Mouse (Mus musculus): ENCODE results near the gene Pik3c2a.

Gene Pik3c2a

GRCm38 (mm10) chr7:116443004-116443696 is at the start of gene Pik3c2a:
Gene Pik3c2a, minus strand, starts transcription at chr7:116443449.
- peak; percentile 82 to 89 for DNase-seq (ENCODE audit: low spot score in 2 of 2)

DNA sequence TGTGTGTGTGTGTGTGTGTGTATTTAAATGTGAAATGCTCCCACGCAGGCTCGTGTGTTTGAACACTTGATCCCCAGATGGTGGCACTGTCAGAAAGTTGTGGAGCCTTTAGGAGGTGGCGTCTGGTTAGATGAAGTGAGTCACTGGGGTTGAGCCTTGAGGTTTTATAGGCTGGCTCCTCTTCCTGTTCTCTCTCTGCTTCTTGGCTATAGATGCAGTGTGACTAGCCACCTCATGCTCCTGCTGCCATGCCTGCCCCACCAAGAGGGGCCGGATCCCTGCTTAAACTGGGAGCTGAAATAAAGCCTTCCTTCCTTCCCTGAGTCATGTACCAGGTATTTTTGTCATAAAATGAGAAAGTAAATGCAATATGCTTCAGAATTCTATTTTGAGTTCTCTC is 47.9 kb upstream of the Pik3c2a start:
- DNase-seq (ENCODE audit: low spot score in 2 of 2): peak in 1 of 2 experiments; percentile 11

DNA sequence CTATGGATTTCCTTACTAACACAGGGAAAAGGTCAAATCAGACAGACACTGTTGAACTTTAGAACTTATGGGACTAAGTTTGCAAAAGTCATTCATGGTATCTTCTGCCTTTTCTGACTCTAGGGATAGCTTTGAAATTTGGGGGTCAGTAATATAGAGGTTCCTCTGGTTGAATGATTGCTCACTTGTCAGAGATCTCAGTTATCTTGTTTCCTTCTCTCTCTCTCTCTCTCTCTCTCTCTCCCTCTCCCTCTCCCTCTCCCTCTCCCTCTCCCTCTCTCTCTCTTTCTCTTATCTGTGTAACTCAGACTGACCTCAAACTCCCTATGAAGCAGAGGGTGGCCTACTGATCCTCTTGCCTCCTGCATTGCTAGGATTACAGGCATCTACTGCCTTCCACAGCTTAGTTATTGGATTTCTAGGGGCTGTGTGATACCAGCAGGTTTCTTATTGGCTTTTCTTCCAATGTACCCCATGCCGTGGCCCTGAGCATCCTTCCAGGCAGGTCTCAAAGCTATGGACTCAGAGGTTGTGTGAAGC is 41.9 kb upstream of the Pik3c2a start:
- DNase-seq (ENCODE audit: low spot score in 2 of 2): no peak

DNA sequence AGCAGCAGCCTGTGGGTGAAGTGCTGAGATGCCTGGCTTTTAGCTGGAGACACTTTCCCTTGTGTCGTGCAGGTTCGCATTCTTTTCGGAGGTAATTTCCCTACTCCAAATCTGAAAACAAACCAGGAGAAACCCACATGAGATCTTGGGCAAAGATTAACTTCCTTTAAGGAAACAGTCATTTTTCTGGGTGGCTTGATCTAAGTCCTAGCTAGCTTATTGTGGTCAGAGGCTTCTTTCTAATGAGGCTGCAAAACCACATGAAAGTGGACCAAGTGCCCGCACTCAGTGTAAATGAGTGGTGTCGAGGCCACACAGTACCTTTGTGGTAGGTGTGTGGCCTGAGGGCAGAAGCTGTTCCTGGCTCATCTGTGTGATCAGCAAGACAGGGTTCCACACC is 41.0 kb upstream of the Pik3c2a start:
- DNase-seq (ENCODE audit: low spot score in 2 of 2): peak; percentile 14 to 27

DNA sequence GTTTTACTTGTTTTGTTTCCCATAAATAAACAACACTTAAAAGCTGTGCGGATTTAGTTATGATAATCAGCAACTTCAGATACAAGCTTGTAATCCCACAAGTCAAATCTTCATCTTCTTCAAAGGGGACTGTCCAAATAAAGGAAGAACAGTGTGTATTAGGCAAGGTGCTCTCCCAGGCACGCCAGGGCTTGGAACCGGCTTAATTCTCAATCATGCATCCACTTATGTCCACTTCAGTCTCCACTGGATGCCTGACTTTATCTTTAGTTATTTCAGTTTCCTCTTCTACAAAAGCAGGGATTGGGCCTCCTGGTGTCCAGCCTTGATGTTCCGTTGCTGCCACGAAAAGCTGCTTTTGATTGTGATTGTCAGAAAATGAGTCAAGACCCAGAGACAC is 40.5 kb upstream of the Pik3c2a start:
- no peak for DNase-seq (ENCODE audit: low spot score in 2 of 2)

DNA sequence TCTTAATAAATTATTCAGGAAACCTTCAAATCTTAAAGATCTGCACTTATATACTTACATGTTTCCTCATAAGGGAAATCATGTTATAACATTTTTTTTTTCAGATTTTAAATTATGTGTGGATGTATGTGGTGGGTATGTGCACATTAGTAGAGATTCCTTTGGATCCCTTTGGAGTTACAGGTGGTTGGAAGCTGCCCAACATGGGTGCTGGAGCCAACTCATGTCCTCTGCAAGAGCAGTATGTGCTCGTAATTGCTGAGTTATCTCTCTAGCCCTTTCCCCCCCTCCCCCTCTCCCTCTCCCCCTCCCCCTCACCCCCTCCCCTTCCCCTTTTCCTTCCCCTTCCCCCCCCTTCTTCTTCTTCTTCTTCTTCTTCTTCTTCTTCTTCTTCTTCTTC is 39.9 kb upstream of the Pik3c2a start:
- no peak for DNase-seq (ENCODE audit: low spot score in 2 of 2)

DNA sequence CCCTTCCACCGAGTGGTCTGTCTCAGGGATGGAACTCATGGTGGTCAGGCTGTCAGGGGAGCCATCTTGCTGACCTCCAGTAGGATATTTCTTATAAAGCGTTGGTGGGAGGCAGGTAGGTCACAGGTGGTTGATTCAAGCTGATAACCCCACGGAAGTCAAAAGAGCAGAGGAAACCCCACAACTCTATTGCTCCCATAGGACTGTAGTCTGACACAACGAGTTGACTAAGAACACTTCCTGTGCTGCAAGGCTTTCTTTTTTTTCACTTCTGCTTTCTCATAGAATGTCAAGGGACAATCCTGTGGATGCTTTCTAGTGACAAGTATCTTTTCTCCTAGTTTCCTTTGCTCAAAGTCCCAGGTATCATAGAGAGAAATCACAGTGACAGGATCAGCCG is 33.0 kb upstream of the Pik3c2a start:
- DNase-seq (ENCODE audit: low spot score in 2 of 2): peak in 1 of 2 experiments; percentile 15

DNA sequence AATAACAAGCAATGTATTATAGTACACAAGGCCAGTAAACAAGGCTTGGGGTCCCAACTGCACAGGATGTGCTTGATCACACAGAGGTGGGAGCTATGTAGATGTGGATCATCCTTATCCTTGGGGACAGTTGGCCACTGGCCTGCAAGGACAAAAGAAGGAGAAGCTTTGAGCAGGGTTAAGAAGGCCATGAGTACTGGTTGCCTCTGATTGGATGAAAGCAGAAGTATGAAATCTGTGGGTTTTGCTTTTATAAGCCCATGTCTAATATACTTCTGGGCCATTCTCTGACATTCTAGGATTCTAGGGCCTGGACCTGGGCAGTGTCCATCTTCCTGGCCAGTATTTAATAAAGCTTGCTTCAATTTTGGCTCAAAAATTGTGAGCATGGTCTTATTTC is 32.6 kb upstream of the Pik3c2a start:
- DNase-seq (ENCODE audit: low spot score in 2 of 2): no peak

GRCm38 (mm10) chr7:116462114-116462513 is 18.9 kb upstream of the Pik3c2a start:
- DNase-seq (ENCODE audit: low spot score in 2 of 2): no peak

DNA sequence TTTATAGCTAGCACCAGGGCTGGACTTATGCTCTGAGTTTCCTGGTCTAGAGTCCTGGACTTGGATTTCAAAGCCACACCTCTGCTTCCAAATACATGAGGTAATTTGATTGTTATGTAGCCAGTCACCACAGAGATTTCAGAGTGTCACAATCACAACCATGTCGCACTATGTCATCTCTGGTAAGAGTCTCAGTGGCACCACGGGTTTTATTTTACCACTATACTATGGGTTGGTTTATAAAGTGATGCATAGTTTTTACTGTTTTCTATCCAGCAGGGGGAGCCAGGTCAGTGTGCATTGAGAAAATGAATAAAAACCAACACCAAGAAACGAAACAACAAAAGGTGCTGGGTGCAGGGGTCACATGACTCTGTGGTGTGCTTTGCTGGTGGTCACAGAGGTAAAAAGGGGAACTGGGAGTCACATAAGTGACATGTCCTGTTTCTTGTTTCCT is 15.8 kb upstream of the Pik3c2a start:
- peak in 1 of 2 experiments; percentile 68 for DNase-seq (ENCODE audit: low spot score in 2 of 2)

DNA sequence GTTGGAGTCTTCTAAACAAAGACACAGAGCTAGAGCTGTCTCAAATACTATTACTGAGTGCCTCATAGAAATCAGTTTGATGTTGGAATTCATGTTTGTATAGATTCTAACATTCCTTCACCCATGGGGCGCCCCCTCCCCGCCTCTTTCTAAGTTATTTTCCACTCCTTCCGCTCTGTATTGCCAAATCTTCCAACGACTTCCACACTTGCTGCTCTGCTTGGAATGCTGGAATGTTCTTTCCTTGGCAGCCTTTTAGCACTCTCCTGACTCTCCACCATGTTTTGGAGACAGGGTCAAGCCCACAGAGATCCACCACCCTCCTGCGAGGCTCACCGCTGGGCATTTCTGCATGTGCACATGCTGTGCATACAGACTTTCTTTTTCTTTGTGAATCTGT is 14.1 kb upstream of the Pik3c2a start:
- no peak for DNase-seq (ENCODE audit: low spot score in 2 of 2)

DNA sequence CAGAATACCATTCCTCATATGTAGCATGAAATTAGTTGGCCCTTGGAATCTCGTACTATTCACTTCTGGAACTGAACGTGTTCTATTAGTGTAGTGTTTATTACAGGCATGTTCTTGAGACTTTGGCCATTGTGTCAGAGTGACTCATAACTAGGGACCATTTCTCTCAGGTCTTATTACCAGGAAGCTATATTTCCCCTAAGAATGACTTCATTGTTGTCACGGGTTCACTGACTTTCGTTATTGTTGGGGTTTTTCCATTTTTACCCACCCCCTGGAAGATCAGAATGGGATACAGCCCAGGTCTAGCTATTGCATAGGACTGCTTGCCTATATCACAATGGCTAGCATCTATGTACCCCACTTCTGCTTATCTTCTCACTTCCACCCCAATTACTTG is 13.7 kb upstream of the Pik3c2a start:
- no peak for DNase-seq (ENCODE audit: low spot score in 2 of 2)

DNA sequence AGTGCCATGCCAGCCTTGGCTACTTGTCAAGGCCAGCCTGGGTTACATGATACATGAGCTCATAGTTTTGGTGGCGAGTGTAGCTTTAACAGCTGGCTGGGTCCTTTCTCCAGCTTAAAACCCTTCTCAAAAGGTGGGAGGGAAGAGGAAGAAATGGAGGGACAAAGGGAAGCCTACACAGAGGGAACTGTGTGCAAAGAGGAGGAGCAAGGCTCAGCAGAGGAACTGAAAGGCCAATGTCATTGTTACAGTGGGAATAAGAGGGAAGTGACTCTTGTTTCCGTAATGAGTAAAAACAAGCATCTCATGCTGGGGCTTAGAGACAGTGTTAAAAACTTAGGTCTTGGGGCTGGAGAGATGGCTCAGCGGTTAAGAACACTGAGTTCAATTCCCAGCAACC is 3.4 kb upstream of the Pik3c2a start:
- no peak for DNase-seq (ENCODE audit: low spot score in 2 of 2)

- DNase-seq (ENCODE audit: low spot score in 2 of 2): no peak
Observed at GRCm38 (mm10) chr7:116444326-116444809, 1.1 kb upstream of the Pik3c2a start.

DNA sequence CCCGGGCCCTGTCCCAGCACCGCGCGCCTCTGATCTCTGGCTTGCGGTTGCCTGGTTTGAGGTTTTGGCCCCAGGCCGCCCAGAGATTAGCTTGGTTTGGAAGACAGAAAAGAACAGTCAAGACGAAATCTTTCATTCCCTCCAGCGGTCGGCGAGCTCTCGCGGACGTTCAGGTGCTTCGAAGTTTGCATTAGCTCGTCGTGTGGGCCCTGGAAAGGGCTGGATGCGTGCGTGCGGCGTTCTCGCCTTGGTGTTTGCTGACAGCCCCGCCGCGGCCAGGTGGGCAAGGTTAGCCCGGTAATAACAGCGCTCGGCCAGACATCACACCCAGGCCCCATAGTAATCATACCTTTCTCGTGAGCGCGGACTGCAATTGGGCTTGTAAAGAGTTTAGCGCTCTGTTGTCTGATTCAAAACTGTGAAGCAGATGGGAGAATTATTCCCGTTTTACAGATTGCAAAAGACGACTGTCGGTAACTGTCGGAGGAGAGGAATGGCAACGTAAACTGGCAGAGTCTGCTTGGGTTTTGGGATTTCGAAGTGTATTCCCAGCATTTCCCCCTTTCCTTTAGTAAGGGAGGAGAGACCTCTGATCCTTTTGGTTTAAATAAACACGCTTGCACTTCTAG is 562 bp upstream of the Pik3c2a start:
- no peak for DNase-seq (ENCODE audit: low spot score in 2 of 2)

GRCm38 (mm10) chr7:116442226-116442625 is 1.0 kb downstream of the Pik3c2a start:
- DNase-seq (ENCODE audit: low spot score in 2 of 2): no peak

DNA sequence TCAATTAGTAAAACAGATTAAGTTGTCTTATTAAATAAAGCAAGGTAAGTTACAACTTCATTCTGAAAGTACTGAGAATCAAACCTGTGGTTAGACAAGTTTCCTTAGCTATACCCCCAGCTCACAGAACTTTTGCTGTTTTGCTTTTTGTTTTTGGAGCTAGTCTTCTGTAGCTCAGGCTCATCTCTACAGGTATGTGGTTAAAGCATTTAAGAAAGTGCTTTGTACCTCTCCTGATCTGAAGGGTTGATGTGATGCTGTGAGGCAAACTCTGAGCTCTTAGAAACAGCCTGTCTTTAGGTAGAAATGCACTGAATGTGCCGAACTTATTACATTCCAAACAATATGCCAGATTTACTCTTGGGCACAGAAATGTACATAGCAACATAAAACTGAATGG is 1.9 kb downstream of the Pik3c2a start:
- no peak for DNase-seq (ENCODE audit: low spot score in 2 of 2)

DNA sequence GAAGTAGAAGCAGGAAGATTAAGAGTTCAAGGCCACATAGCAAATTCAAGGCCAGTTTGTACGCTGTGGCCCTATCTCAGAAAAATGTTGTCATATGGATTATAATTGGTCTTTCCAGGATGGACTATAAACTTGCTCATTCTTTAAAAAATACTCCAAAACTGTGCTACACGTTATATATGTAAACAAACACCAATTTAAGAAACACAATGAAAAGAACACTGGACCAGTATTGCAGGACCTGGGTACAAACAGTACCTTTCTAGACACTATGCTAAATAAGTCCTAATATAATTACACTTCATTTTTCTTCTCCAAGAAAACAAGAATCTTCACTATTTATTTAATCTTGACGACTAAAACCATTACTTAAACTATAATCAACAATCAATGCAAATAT is 11.6 kb downstream of the Pik3c2a start:
- no peak for DNase-seq (ENCODE audit: low spot score in 2 of 2)

DNA sequence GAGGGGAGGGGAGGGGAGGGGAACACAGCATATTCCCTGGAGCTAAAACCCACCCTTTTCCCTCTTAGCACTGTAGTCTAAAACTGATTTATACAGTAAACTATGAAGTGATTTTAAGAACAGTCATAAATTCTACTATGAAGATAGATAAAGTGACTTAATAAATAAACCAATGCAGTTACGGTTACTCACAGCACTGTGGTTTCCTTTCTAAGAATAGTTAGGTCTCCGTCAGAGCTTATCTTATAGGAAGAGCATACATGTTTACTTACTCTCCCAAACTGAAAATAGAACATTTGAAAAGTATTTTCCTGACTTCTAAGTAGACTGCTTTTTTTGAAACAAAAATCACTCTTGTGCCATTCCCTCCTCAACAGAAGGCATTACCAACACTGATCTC is 12.3 kb downstream of the Pik3c2a start:
- DNase-seq (ENCODE audit: low spot score in 2 of 2): no peak

GRCm38 (mm10) chr7:116427206-116427605 is 16.0 kb downstream of the Pik3c2a start:
- DNase-seq (ENCODE audit: low spot score in 2 of 2): no peak

DNA sequence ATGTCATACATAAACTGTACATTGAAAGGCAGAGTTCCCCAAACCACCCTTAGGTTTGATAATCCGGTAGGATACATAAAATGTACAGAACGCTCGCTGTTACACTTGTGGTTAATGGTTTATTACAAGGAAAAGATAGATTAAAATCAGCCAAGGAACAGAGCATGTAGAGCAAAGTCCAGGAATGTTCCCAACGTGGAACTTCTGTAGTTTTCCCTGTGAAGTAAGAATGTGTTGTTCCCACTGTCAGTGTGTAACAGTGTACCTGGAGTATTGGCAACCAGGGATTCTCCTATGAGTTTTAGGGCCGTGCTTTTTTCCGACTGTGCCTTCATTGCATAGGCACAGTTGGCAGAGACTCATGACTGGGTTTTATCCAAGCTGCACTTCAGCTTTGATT is 17.5 kb downstream of the Pik3c2a start:
- no peak for DNase-seq (ENCODE audit: low spot score in 2 of 2)

DNA sequence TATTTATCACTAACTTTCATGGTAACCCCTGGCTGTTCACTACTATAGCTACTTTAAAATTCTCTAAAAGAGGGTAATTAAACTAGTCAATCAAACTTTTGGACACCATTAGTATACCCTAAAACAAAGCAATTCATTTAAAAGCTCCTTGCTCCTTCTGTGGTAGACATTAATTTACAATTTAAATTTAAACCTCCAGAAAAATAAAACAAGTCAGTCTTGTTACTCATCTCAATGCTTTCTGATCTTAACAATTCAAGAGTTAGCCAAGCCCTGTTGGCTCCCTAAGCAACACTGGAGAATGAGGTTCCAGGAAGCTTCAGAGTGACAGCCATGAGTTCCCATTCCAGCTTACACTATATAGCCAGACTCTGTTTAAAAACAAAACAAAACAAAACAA is 22.2 kb downstream of the Pik3c2a start:
- no peak for DNase-seq (ENCODE audit: low spot score in 2 of 2)

- no peak for DNase-seq (ENCODE audit: low spot score in 2 of 2)
Observed at GRCm38 (mm10) chr7:116409438-116409837, 33.8 kb downstream of the Pik3c2a start.

All from natural killer cell, adult 2 months (primary cell).